Mouse (Mus musculus): ENCODE measurements at regions not wholly inside any gene's neighbourhood (a gene's known extent, or its start where the extent isn't known, plus 50 kb on each side); places are given as distances from the start of the nearest gene placed in this dataset.

GRCm38 (mm10) chr7:134527351-134527750 is 141.9 kb upstream of the D7Ertd443e start:
- intact Hi-C loops (cut with DNase I), result no loop called here
- no peak for DNase-seq (ENCODE audit: low spot score in 2 of 2)

DNA sequence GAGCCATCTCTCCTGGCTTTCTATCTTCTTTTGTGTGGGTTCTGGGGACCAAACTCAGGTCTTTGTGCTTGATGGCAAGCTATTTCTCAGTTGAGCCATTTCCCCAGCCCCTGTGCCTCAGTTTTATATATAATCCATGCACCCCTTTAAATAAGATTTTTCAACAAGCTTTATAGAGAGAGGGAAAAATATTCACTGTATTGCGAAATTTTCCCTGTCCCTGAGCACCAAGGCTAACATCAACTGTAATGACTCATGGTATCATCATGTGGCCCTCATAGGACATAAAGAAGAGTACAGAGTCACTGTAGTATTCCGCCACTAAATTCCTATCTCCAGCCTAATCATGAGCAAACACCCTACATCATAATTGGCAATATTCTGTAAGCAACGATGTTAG is 142.4 kb upstream of the Dock1 start:
- intact Hi-C loops (cut with DNase I), result no loop called here
- DNase-seq (ENCODE audit: low spot score in 2 of 2), result no peak

DNA sequence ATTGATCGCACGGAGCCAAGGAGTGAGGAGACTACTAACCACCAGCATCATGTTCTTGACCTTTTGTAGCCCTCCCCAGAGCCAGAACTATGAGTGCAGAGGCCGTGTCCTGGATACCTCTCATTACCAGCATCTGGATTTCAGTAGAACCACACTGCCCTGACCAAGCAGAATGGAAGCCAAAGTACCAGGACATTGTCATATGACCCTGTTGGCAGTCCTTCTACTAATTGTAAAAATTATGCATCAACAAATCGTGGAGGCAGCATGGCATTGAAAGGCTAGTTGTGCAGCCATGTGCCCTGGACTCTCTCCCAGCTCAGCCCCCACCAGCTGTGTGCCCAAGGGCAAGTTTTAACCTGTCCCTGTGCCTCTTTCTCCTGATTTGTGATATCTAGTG is 135.6 kb upstream of the Dock1 start:
- intact Hi-C loops (cut with DNase I), result no loop called here
- DNase-seq (ENCODE audit: low spot score in 2 of 2), result no peak

- DNase-seq (ENCODE audit: low spot score in 2 of 2), result no peak
- intact Hi-C loops (cut with DNase I), result no loop called here
These were observed 128.8 kb upstream of the Dock1 start for GRCm38 (mm10) chr7:134541699-134542098.

DNA sequence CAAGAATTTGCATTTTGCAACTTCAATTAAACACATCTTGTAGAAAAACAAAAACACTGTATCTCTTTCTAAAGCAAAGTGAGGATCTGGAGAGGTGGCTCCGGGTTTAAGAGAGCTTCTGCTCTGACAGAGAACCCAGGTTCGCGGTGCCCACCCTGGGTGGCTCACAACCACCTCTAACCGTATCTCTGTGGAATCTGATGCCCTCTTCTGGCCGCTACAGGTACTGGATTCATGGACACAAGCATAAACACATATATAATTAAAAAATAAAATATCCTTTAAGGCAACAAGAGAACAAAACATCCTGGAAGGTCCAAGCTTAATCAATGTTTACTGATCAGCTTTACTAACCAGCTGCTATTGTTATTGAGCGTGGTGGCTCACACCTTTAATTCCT is 124.3 kb upstream of the Dock1 start:
- DNase-seq (ENCODE audit: low spot score in 2 of 2), result no peak
- intact Hi-C loops (cut with DNase I), result no loop called here

DNA sequence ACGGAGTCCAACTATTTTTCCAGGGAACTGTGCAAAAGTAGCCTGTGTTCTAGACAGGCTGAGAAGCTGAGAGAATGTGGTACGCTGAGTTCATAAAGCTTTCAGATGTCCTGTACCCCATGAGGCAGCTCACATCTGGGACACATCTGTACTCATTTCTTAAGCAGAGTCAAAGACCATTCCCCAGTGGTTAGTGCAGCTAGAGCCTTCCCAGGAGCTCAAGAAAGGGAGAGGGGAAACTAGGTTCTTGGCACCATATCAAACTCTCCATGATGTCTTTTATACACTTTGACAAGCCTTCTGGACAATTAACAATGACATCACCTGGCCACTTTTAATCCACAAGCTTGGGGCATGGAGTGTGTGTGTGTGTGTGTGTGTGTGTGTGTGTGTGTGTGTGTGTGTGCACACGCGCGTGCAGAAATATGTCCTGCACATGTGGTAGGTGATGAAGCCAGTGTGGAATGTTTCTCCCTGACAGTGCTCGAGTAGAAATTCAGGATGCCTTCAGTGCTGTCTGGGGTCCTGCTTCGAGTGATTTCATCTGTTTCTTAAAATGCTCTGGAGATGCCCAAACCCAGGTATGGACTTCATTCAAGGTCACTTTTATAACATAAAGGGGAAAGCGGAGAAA is 121.1 kb upstream of the Dock1 start:
- intact Hi-C loops (cut with DNase I), result no loop called here
- DNase-seq (ENCODE audit: low spot score in 2 of 2), result no peak

GRCm38 (mm10) chr7:134550221-134550809 is 120.1 kb upstream of the Dock1 start:
- intact Hi-C loops (cut with DNase I), result no loop called here
- DNase-seq (ENCODE audit: low spot score in 2 of 2), result no peak

GRCm38 (mm10) chr7:134552051-134552451 is 118.4 kb upstream of the Dock1 start:
- intact Hi-C loops (cut with DNase I), result no loop called here
- DNase-seq (ENCODE audit: low spot score in 2 of 2), result no peak

GRCm38 (mm10) chr7:134556061-134556460 is 114.4 kb upstream of the Dock1 start:
- intact Hi-C loops (cut with DNase I), result no loop called here
- DNase-seq (ENCODE audit: low spot score in 2 of 2), result no peak

- intact Hi-C loops (cut with DNase I), result loop anchor here (5.0 to 10.0 kb wide), 2 partner anchors 302 to 709 kb away; no protein-coding TSS in a partner anchor
- DNase-seq (ENCODE audit: low spot score in 2 of 2), result peak; percentile 52 to 58
These were observed 104.1 kb upstream of the Dock1 start for GRCm38 (mm10) chr7:134566322-134566721.

- intact Hi-C loops (cut with DNase I), result loop anchor here (5.0 to 10.0 kb wide), 2 partner anchors 304 to 712 kb away; no protein-coding TSS in a partner anchor
- no peak for DNase-seq (ENCODE audit: low spot score in 2 of 2)
These were observed 101.2 kb upstream of the Dock1 start for GRCm38 (mm10) chr7:134569247-134569646.

GRCm38 (mm10) chr7:134570176-134570810 is 100.2 kb upstream of the Dock1 start:
- intact Hi-C loops (cut with DNase I), result no loop called here
- DNase-seq (ENCODE audit: low spot score in 2 of 2), result no peak

GRCm38 (mm10) chr7:134581746-134582145 is 88.7 kb upstream of the Dock1 start:
- no peak for DNase-seq (ENCODE audit: low spot score in 2 of 2)
- intact Hi-C loops (cut with DNase I), result no loop called here

DNA sequence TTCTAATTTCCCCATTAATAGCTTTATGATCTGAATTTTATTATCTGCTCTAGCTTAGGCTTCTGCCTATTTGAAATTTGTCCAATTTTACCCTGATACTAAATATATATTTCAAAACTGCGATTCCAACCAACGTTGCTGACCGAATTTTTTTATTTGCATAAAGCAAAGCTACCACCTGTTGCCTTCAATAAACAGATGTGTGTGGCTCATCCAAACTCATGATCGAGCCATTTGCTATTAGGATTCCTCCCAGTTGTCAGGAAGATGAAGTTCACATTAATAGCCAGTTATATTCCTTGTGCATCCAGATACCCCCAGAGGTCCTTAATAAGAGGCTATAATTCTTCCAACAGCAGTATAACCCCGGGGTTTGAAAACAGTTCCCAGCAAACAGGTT is 85.0 kb upstream of the Dock1 start:
- DNase-seq (ENCODE audit: low spot score in 2 of 2), result no peak
- intact Hi-C loops (cut with DNase I), result no loop called here

DNA sequence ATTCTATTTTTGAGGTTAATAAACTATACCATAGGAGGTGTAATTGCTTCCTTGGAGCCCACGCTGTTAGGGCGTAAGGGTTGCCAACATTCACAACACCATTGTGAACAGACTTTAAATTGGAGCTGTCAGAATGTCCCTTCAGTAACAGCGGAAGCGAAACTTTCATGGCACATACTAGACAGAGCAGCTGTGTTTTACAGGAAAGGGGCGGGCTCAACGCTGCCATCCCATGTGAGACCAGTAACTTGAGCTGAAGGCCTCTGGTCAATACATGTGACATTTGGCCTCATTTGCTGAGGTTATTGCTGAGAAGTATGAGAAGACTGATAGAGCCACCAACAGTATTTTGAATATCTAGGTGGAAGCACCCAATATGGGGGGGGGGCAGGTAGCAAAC is 83.5 kb upstream of the Dock1 start:
- DNase-seq (ENCODE audit: low spot score in 2 of 2), result no peak
- intact Hi-C loops (cut with DNase I), result no loop called here

GRCm38 (mm10) chr7:134607886-134608285 is 62.6 kb upstream of the Dock1 start:
- DNase-seq (ENCODE audit: low spot score in 2 of 2), result no peak
- intact Hi-C loops (cut with DNase I), result no loop called here

DNA sequence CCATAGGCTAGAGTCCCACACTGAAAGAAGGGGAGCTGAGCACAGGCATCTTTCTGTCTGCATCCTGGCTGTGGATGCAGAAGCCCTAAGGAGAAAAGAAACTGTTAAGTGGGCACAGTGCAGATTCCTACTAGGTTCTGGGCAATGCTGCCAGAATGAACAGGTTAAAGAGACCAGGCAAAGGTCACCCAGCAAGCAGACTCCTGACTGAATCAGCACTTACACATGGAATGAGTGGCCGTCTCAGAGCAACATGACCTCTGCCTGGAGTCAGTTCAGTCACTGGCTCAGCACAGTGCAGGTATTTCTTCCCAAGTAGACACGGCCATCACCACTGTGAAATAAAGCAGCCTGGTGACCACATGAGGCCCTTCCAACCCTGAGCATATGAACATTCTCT is 60.3 kb upstream of the Dock1 start:
- no peak for DNase-seq (ENCODE audit: low spot score in 2 of 2)
- intact Hi-C loops (cut with DNase I), result loop anchor here (5.0 kb wide), 1 partner anchor 62 kb away; the partner anchor contains the start of gene Dock1

GRCm38 (mm10) chr7:134611371-134611770 is 59.1 kb upstream of the Dock1 start:
- intact Hi-C loops (cut with DNase I), result loop anchor here (5.0 kb wide), 1 partner anchor 61 kb away; the partner anchor contains the start of gene Dock1
- no peak for DNase-seq (ENCODE audit: low spot score in 2 of 2)

DNA sequence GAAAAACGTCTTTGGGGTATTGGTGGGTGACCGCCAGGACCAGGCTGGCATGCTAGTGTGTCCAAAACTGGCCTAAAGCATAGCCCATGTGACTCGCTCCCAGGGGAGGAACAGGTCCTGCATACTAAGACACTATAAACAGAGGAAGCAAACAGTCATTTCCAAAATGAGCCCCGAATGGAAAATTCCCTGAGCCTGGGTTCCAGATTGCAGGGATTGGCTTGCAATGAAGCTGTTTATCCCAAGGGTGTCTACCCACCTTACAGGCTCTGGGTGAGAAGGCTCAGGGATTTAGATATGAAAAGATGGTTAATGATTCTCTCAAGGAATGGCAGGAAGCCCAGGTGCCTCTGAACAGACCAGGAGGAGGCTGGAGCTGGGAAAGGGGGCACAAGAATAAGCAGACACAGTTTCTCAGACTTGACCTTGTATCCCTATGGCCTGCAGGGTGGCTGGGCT is 58.2 kb upstream of the Dock1 start:
- intact Hi-C loops (cut with DNase I), result loop anchor here (5.0 kb wide), 1 partner anchor 60 kb away; the partner anchor contains the start of gene Dock1
- peak in 1 of 2 experiments; percentile 7 for DNase-seq (ENCODE audit: low spot score in 2 of 2)

DNA sequence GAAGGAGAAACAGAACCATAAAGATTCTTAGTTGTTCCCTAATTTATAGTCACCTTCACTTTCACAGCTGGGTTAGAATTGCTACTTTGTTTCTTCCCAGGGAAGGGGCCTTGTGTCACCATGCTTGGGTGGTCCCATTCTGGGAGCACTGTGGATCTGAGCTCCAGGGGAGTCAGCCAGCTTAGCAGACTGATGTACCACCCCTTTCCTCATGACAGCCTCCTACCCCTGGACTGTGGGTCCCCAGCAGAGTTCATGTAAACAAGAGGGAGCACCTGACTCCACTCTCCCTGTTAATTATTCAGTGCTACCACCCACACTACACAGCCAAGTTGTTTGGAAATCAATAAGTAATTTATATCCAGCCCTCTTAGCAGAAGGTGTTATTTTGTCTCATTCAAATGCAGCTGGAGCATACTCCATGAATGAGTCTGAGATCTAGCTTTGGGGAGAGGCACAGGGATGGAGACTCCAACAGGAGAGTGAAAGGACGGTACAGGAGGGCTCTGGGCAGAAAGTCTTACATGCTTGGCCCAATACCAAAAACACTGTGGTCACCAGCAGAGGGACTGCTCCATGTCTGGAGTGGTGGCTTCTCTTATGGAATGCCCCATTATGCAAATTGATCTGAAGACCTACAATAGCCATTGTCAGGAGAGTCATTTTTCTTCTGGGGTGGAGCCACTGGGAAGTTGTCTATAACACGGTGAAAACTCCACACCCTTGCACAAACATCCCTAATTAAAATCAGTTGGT is 51.1 kb upstream of the Dock1 start:
- intact Hi-C loops (cut with DNase I), result no loop called here
- no peak for DNase-seq (ENCODE audit: low spot score in 2 of 2)

Data from left cerebral cortex, postnatal 36 days (tissue).